Mouse (Mus musculus) liver, embryonic 14.5 days (tissue): ENCODE results near the gene Stard3. TPM values are rescaled to one million over a fixed set of nuclear protein-coding genes. Genes with fewer than 3 reads are reported as not detected.

Experiments
- ATAC-seq: fragments of 200-750 bp; cut with Nextera tagmentation; 2 replicates; pipeline ENCODE4 v1.8.0; 2017; ENCODE audit warnings: moderate number of reproducible peaks, mild to moderate bottlenecking, moderate library complexity; ENCODE audit not compliant: insufficient read depth
- DNase-seq, 3 experiments: peaks; one replicate each; pipeline ENCODE4 v3.0.0-alpha.2; 2012 to 2013; ENCODE audit warnings: low read depth in 3 of 3, low spot score in 3 of 3
- H3K27ac ChIP-seq: fragments of 300-500 bp; sonication (generic); 2 replicates; pipeline ENCODE4 v1.5.1; 2014; ENCODE audit warnings: moderate library complexity, mild to moderate bottlenecking, control low read depth, inconsistent platforms
- H3K27me3 ChIP-seq: fragments of 300-500 bp; sonication (generic); 2 replicates; pipeline ENCODE4 v1.6.1; 2014; ENCODE audit warnings: mild to moderate bottlenecking, low read length, moderate library complexity; ENCODE audit not compliant: control insufficient read depth, insufficient read depth
- H3K36me3 ChIP-seq: fragments of 300-500 bp; sonication (generic); replicated peaks from 2 replicates; pipeline ENCODE4 v1.6.1; 2014; ENCODE audit warnings: low read depth; ENCODE audit not compliant: control insufficient read depth, insufficient read depth
- H3K4me1 ChIP-seq, 2 experiments: fragments of 200-500 bp in 1 of 2; fragments of 300-500 bp in 1 of 2; sonication (generic) in 1 of 2; replicated peaks; 2 replicates each; pipeline ENCODE4 v1.6.1; 2012 to 2014; ENCODE audit warnings: antibody characterized with exemption in 1 of 2, inconsistent platforms in 1 of 2, low read length in 1 of 2; ENCODE audit not compliant: control insufficient read depth in 2 of 2, insufficient read depth in 2 of 2
- H3K4me2 ChIP-seq: fragments of 300-500 bp; sonication (generic); 2 replicates; pipeline ENCODE4 v1.6.1; 2014; ENCODE audit warnings: low read depth, mild to moderate bottlenecking, control low read depth, moderate library complexity
- H3K4me3 ChIP-seq, 2 experiments: fragments of 200-500 bp in 1 of 2; fragments of 300-500 bp in 1 of 2; sonication (generic) in 1 of 2; 2 replicates each; pipeline ENCODE4 v1.5.1; 2012 to 2014; ENCODE audit warnings: low read depth in 2 of 2, low read length in 2 of 2, mild to moderate bottlenecking in 2 of 2, control low read depth in 1 of 2, inconsistent platforms in 1 of 2, moderate library complexity in 1 of 2; ENCODE audit not compliant: insufficient read depth in 1 of 2
- H3K9ac ChIP-seq: fragments of 300-500 bp; sonication (generic); replicated peaks from 2 replicates; pipeline ENCODE4 v1.6.1; 2014; ENCODE audit warnings: mild to moderate bottlenecking, control low read depth, moderate library complexity
- H3K9me3 ChIP-seq: fragments of 300-500 bp; sonication (generic); 2 replicates; pipeline ENCODE4 v1.6.1; 2016; ENCODE audit warnings: low read length, mixed read lengths; ENCODE audit not compliant: control insufficient read depth
- CTCF ChIP-seq: IDR thresholded peaks from 2 replicates; pipeline ENCODE4 v1.5.1; 2016; ENCODE audit warnings: antibody characterized with exemption, low read depth, control low read depth
- EP300 ChIP-seq: IDR thresholded peaks from 2 replicates; pipeline ENCODE4 v1.6.1; 2016; ENCODE audit warnings: antibody characterized with exemption, low read depth
- WGBS: fragments of 180-500 bp; shearing (Covaris S2); extraction: QIAGEN DNeasy Blood & Tissue Kit; methylation state at CpG from one replicate; pipeline ENCODE4 v1.1.7; 2014; ENCODE audit not compliant: insufficient replicate concordance; 5-methylcytosine and 5-hydroxymethylcytosine counted together
- polyA plus RNA-seq, 2 experiments: library from polyadenylated mRNA; depleted of rRNA in 1 of 2; stranded (reverse) in 1 of 2; unstranded in 1 of 2; fragments of >200 nt; fragmentation: Nextera tagmentation in 1 of 2; extraction: Ambion mirVana in 1 of 2; gene quantifications; 2 replicates each; pipeline versions ENCODE4 v1.2.1 to v1.2.3; 2012 to 2014

Stard3 gene
- polyA plus RNA-seq, 2 experiments: 11.6 to 16.8 TPM

DNA sequence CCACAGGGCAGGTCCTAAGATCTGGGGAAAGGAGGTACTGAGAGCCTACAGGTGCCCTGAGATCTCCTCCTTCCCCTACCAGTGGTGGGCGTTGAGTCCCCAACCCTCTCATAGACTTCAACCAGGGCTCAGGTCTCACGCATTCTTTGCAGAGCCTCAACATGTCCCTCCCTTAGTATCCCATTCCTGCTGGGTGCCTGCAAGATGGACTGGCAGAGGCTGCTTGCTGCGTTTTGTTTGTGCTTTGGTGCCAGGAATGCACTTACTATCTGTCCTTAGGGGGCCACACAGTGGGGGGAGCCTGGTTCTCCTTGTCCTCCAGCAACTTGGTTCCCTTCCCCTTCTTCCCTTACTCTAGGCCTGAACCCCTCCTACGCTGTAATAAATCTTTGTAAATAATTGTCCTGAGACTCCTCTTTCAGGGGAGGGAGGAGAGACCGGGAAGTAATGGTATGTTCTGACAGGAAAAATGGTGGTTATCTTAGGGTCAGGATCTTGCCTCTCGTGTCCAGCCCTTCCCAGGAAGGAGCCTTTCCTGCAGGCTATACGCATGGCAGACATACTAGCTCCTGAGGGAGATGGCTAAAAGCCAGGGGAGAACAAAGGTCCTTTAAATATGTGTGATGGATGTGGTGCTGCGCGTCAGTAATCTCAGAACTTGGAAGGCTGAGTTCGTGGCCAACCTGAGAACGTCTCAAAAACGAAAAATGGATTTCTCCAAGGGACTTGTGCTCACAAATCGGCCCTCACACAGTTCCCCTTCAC, 590 bp upstream of the Stard3 start:
- H3K27me3 ChIP-seq: peaks cover 4% of the 10 kb centered on the region
- peak overlapping the region; percentile 41 for H3K27ac ChIP-seq
- H3K9me3 ChIP-seq: no peaks in the 10 kb centered on the region
- H3K4me1 ChIP-seq: peaks cover 9 to 19% of the 10 kb centered on the region in 2 experiments
- H3K9ac ChIP-seq: peak overlapping the region; percentile 67
- peak; percentile 7; the same call in 1 of the 2 replicates for ATAC-seq
- WGBS: 12% methylated on average over 13 of the region's 13 CpGs
- TF ChIP-seq CTCF: no peak
- TF ChIP-seq EP300: no peak
- DNase-seq: no peak
- peak overlapping the region; percentile 80 for H3K4me2 ChIP-seq
- H3K4me3 ChIP-seq: peak overlapping the region; percentile 78 to 90
- H3K36me3 ChIP-seq: no peaks in the 10 kb centered on the region

DNA sequence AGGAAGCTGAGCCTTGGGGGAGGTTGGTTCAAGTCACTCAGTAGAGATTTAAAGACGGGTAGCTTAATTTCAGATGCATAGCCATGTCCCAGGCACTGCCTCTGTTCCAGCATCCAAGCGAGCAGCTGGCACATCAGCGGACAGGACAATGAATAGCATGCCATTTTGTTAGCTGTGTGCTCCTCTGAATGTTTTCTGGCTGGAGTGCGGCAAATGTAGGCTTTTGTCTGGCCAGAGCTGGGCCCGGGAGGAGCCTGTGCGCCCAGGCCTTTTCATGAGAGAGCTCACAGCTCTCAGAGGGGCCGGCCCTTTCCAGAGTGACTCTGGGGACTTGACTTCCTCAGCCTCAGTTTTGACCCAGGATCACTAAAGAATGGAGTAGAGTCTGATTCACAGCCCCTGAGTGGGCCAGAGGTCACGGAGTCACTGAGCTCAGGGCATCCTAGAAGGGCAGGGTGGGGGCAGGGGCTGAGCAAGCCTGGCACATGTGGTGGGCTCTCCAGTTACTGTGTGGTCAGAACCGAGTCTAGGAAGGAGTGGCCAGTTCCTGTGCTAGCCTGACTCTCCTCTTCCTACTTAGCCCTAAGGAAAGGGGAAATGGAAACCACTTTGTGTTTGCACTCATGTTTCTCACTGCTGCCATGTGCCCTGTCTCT, 2.8 kb downstream of the Stard3 start:
- no peak overlapping the region for H3K4me2 ChIP-seq
- no peak for ATAC-seq
- peaks cover 9 to 19% of the 10 kb centered on the region in 2 experiments for H3K4me1 ChIP-seq
- H3K9ac ChIP-seq: no peak overlapping the region
- DNase-seq: no peak
- H3K36me3 ChIP-seq: no peaks in the 10 kb centered on the region
- no peak overlapping the region for H3K27ac ChIP-seq
- H3K27me3 ChIP-seq: no peaks in the 10 kb centered on the region
- TF ChIP-seq EP300: no peak
- no peak for TF ChIP-seq CTCF
- H3K9me3 ChIP-seq: no peaks in the 10 kb centered on the region
- 53% methylated on average over 9 of the region's 9 CpGs for WGBS
- no peak overlapping the region for H3K4me3 ChIP-seq

DNA sequence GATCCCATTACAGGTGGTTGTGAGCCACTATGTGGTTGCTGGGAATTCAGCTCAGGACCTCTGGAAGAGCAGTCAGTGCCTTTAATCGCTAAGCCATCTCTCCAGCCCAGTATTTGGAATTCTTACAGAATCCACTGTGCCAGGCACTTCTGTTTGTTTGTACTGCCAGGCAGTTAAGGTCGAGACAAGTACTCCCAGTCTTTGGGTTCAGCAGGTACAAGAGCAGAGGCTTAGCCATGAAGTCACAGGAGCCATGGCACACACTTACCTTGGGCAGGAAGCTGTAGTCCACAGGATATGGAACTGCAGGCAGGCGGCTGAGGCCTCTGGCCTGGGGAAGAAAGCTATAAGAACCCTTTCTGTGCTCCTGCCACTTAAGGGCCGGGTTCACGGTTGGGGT, 5.6 kb downstream of the Stard3 start:
- no peak for TF ChIP-seq CTCF
- TF ChIP-seq EP300: no peak
- DNase-seq: no peak
- WGBS: 78% methylated on average over 5 of the region's 5 CpGs
- H3K4me2 ChIP-seq: no peak overlapping the region
- no peak overlapping the region for H3K27ac ChIP-seq
- no peak overlapping the region for H3K9ac ChIP-seq
- no peaks in the 10 kb centered on the region for H3K36me3 ChIP-seq
- H3K4me1 ChIP-seq: peaks cover 3 to 7% of the 10 kb centered on the region in 2 experiments; a peak in 3 of 4 replicates
- no peaks in the 10 kb centered on the region for H3K27me3 ChIP-seq
- H3K4me3 ChIP-seq: no peak overlapping the region
- no peaks in the 10 kb centered on the region for H3K9me3 ChIP-seq
- ATAC-seq: no peak

- no peak overlapping the region for H3K9ac ChIP-seq
- no peak for ATAC-seq
- no peak overlapping the region for H3K27ac ChIP-seq
- TF ChIP-seq CTCF (no peak), EP300 (no peak)
- DNase-seq: no peak
- WGBS: 86% methylated on average over 5 of the region's 5 CpGs
- no peak overlapping the region for H3K4me3 ChIP-seq
- no peaks in the 10 kb centered on the region for H3K9me3 ChIP-seq
- H3K4me1 ChIP-seq: peaks cover under 1 to 1% of the 10 kb centered on the region in 2 experiments; a peak in 2 of 4 replicates
- no peak overlapping the region for H3K4me2 ChIP-seq
- H3K27me3 ChIP-seq: no peaks in the 10 kb centered on the region
- no peaks in the 10 kb centered on the region for H3K36me3 ChIP-seq
Observed at GRCm38 (mm10) chr11:98364410-98364809, 6.2 kb downstream of the Stard3 start.

GRCm38 (mm10) chr11:98366290-98366689, 8.1 kb downstream of the Stard3 start:
- no peak for DNase-seq
- Histone ChIP-seq H3K9me3 (no peaks in the 10 kb centered on the region), H3K4me3 (no peak overlapping the region), H3K9ac (no peak overlapping the region), H3K27me3 (no peaks in the 10 kb centered on the region), H3K27ac (no peak overlapping the region), H3K4me1 (no peaks in the 10 kb centered on the region), H3K4me2 (no peak overlapping the region), H3K36me3 (no peaks in the 10 kb centered on the region)
- ATAC-seq: no peak
- TF ChIP-seq EP300 (no peak), CTCF (no peak)
- WGBS: 44% methylated on average over 10 of the region's 10 CpGs
